Mouse (Mus musculus): ENCODE results near the gene Pagr1b. TPM values are rescaled to one million over a fixed set of nuclear protein-coding genes. Genes with fewer than 3 reads are reported as not detected.

Pagr1b gene
- polyA plus RNA-seq, 1 experiment from 2014 or later, result not detected

GRCm38 (mm10) chr7:126996449-126996848, 19.8 kb downstream of the Pagr1b start:
- DNase-seq (ENCODE audit: low spot score) (no peak), ATAC-seq (replicated peaks; ENCODE audit: low FRiP score) (no peak)
- no peaks in the 10 kb centered on the region for H3K9me3 ChIP-seq (ENCODE audit: control insufficient read depth, low read length)
- no peak overlapping the region for H3K4me2 ChIP-seq (ENCODE audit: low read depth, low read length, severe bottlenecking)
- WGBS, result 86% methylated on average over 4 of the region's 4 CpGs
- H3K4me1 ChIP-seq (replicated peaks; ENCODE audit: control insufficient read depth, insufficient read depth, low read length), result no peaks in the 10 kb centered on the region
- H3K27me3 ChIP-seq (ENCODE audit: control insufficient read depth, insufficient read depth, low read length), result no peaks in the 10 kb centered on the region
- no peak overlapping the region for H3K27ac ChIP-seq (ENCODE audit: low read depth, low read length)
- no peak overlapping the region for H3K4me3 ChIP-seq (ENCODE audit: low read depth, low read length)
- no peaks in the 10 kb centered on the region for H3K36me3 ChIP-seq (ENCODE audit: control insufficient read depth, insufficient read depth, low read length)
- H3K9ac ChIP-seq (ENCODE audit: low read length), result no peak overlapping the region

DNA sequence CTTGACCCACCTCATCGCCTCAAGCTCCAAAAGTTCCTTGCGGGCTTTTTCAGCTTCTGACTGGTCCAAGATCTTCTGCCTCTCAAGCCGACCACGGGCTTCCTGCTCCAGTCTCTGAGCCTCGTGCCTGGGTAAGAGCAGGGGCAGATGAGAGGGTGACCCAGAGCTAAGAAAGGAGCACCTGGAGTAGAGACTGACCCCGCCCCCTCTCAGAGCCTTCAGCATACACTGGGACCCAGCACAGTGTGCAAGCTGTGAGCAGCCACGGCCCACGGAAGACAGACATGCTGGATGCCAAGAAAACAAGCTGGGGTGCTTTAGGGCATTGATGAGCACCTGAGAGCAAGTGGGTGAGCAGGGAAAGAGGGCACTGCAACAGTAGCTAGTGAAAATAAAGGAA, 27.5 kb downstream of the Pagr1b start:
- no peaks in the 10 kb centered on the region for H3K9me3 ChIP-seq (ENCODE audit: control insufficient read depth, low read length)
- 68% methylated on average over 8 of the region's 8 CpGs for WGBS
- no peak overlapping the region for H3K27ac ChIP-seq (ENCODE audit: low read depth, low read length)
- DNase-seq (ENCODE audit: low spot score) (no peak), ATAC-seq (replicated peaks; ENCODE audit: low FRiP score) (no peak)
- no peak overlapping the region for H3K9ac ChIP-seq (ENCODE audit: low read length)
- no peaks in the 10 kb centered on the region for H3K36me3 ChIP-seq (ENCODE audit: control insufficient read depth, insufficient read depth, low read length)
- no peak overlapping the region for H3K4me3 ChIP-seq (ENCODE audit: low read depth, low read length)
- H3K27me3 ChIP-seq (ENCODE audit: control insufficient read depth, insufficient read depth, low read length), result no peaks in the 10 kb centered on the region
- H3K4me2 ChIP-seq (ENCODE audit: low read depth, low read length, severe bottlenecking), result no peak overlapping the region
- H3K4me1 ChIP-seq (replicated peaks; ENCODE audit: control insufficient read depth, insufficient read depth, low read length), result no peaks in the 10 kb centered on the region

- Histone ChIP-seq H3K27me3 (ENCODE audit: control insufficient read depth, insufficient read depth, low read length) (no peaks in the 10 kb centered on the region), H3K9me3 (ENCODE audit: control insufficient read depth, low read length) (no peaks in the 10 kb centered on the region), H3K36me3 (ENCODE audit: control insufficient read depth, insufficient read depth, low read length) (no peaks in the 10 kb centered on the region), H3K4me1 (replicated peaks; ENCODE audit: control insufficient read depth, insufficient read depth, low read length) (no peaks in the 10 kb centered on the region), H3K4me3 (ENCODE audit: low read depth, low read length) (no peak overlapping the region), H3K9ac (ENCODE audit: low read length) (no peak overlapping the region), H3K27ac (ENCODE audit: low read depth, low read length) (no peak overlapping the region), H3K4me2 (ENCODE audit: low read depth, low read length, severe bottlenecking) (no peak overlapping the region)
- no peak for DNase-seq (ENCODE audit: low spot score)
- WGBS, result 47% methylated on average over 9 of the region's 9 CpGs
- no peak for ATAC-seq (replicated peaks; ENCODE audit: low FRiP score)
These were observed 30.0 kb downstream of the Pagr1b start for GRCm38 (mm10) chr7:126986319-126986718.

DNA sequence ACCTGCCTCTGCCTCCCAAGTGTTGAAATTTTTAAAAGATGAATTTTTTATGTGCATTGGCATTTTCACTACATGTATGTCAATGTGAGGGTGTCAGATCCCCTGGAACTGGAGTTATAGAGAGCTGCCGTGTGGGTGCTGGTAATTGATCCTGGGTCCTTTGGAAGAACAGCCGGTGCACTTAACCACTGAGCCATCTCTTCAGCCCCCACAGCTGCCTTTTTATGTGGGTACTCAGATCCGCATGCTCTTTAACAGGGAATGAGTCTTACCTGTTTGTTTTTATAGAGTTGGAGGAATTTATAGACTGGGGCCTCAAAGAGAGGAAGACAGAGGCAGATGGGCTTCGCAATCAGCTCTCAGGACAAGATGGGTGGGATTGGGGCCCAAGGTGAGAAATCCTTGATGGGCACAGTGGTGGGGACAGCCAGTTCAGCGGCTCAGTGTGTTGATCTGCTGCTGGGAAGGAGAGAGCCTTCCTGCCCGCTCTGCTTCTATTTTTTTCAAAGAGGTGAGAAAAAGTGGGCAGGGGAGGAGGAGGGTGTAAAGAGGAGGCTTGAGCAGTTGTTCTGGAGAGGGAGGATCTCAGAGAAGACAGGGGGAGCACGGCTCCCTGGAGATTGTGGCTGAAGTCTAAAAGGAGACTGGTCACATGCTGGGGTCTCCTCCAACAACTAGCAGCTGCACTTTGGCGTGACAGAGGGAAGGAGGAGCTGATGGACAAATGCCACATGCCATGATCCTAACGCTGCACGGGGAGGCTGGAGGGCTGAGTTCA, 31.4 kb downstream of the Pagr1b start:
- Histone ChIP-seq H3K27ac (ENCODE audit: low read depth, low read length) (no peak overlapping the region), H3K4me3 (ENCODE audit: low read depth, low read length) (no peak overlapping the region), H3K27me3 (ENCODE audit: control insufficient read depth, insufficient read depth, low read length) (no peaks in the 10 kb centered on the region), H3K9ac (ENCODE audit: low read length) (no peak overlapping the region), H3K36me3 (ENCODE audit: control insufficient read depth, insufficient read depth, low read length) (no peaks in the 10 kb centered on the region; the same call in 1 of the 2 replicates), H3K4me1 (replicated peaks; ENCODE audit: control insufficient read depth, insufficient read depth, low read length) (no peaks in the 10 kb centered on the region), H3K9me3 (ENCODE audit: control insufficient read depth, low read length) (no peaks in the 10 kb centered on the region), H3K4me2 (ENCODE audit: low read depth, low read length, severe bottlenecking) (no peak overlapping the region)
- no peak for DNase-seq (ENCODE audit: low spot score)
- no peak for ATAC-seq (replicated peaks; ENCODE audit: low FRiP score)
- 72% methylated on average over 10 of the region's 10 CpGs for WGBS

GRCm38 (mm10) chr7:126983113-126983512, 33.2 kb downstream of the Pagr1b start:
- Histone ChIP-seq H3K9me3 (ENCODE audit: control insufficient read depth, low read length) (no peaks in the 10 kb centered on the region), H3K4me1 (replicated peaks; ENCODE audit: control insufficient read depth, insufficient read depth, low read length) (no peaks in the 10 kb centered on the region), H3K36me3 (ENCODE audit: control insufficient read depth, insufficient read depth, low read length) (no peaks in the 10 kb centered on the region; the same call in 1 of the 2 replicates), H3K27me3 (ENCODE audit: control insufficient read depth, insufficient read depth, low read length) (no peaks in the 10 kb centered on the region), H3K4me3 (ENCODE audit: low read depth, low read length) (no peak overlapping the region), H3K27ac (ENCODE audit: low read depth, low read length) (no peak overlapping the region), H3K9ac (ENCODE audit: low read length) (no peak overlapping the region), H3K4me2 (ENCODE audit: low read depth, low read length, severe bottlenecking) (no peak overlapping the region)
- ATAC-seq (replicated peaks; ENCODE audit: low FRiP score) (no peak), DNase-seq (ENCODE audit: low spot score) (no peak)
- WGBS, result 89% methylated on average over 7 of the region's 7 CpGs

DNA sequence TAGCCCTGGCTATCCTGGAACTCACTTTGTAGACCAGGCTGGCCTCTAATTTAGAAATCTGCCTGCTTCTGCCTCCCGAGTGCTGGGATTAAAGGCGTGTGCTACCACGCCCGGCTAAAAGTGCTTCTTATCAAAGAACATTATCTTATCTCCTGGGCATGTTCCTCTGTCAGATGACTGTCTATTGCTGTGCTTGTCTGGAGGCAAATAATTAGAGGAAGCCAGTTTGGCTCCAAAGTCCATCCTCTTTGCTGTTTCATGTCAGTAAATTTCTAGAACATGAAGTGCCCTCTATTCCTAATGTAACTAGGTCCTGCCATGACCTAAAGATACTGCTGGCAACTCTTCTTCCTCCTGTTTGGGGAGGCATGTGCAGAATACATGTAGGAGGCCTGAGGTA, 34.2 kb downstream of the Pagr1b start:
- peaks cover 3% of the 10 kb centered on the region; the same call in 1 of the 2 replicates for H3K4me1 ChIP-seq (replicated peaks; ENCODE audit: control insufficient read depth, insufficient read depth, low read length)
- H3K36me3 ChIP-seq (ENCODE audit: control insufficient read depth, insufficient read depth, low read length), result no peaks in the 10 kb centered on the region; the same call in 1 of the 2 replicates
- 86% methylated on average over 4 of the region's 4 CpGs for WGBS
- no peak overlapping the region for H3K4me3 ChIP-seq (ENCODE audit: low read depth, low read length)
- H3K27me3 ChIP-seq (ENCODE audit: control insufficient read depth, insufficient read depth, low read length), result no peaks in the 10 kb centered on the region
- no peak for ATAC-seq (replicated peaks; ENCODE audit: low FRiP score)
- no peak overlapping the region for H3K4me2 ChIP-seq (ENCODE audit: low read depth, low read length, severe bottlenecking)
- no peak for DNase-seq (ENCODE audit: low spot score)
- no peak overlapping the region for H3K9ac ChIP-seq (ENCODE audit: low read length)
- no peaks in the 10 kb centered on the region for H3K9me3 ChIP-seq (ENCODE audit: control insufficient read depth, low read length)
- no peak overlapping the region for H3K27ac ChIP-seq (ENCODE audit: low read depth, low read length)

DNA sequence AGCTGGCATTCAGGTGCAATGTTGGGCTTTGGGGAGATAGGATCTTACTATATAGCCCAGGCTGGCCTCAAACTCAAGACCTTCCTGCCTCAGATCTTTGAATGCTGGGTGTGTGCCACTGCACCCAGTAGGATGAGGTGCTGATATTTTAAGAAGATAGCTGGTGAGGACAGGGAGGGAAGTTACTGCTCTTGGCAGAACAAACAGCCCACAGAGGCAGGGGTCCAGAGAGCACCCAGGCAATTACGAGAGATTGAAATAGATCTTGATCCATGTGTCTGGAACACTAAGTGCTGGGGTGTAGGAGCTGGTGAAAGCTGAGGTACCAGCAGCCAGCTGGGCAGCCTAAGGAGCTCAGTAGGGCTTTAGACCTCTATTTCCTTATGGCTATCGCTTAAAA, 34.7 kb downstream of the Pagr1b start:
- ATAC-seq (replicated peaks; ENCODE audit: low FRiP score) (no peak), DNase-seq (ENCODE audit: low spot score) (no peak)
- no peak overlapping the region for H3K4me2 ChIP-seq (ENCODE audit: low read depth, low read length, severe bottlenecking)
- H3K4me1 ChIP-seq (replicated peaks; ENCODE audit: control insufficient read depth, insufficient read depth, low read length), result peaks cover 4% of the 10 kb centered on the region; the same call in 1 of the 2 replicates
- no peak overlapping the region for H3K9ac ChIP-seq (ENCODE audit: low read length)
- no peaks in the 10 kb centered on the region for H3K9me3 ChIP-seq (ENCODE audit: control insufficient read depth, low read length)
- no peak overlapping the region for H3K4me3 ChIP-seq (ENCODE audit: low read depth, low read length)
- WGBS, result 80% methylated on average over 2 of the region's 2 CpGs
- no peak overlapping the region for H3K27ac ChIP-seq (ENCODE audit: low read depth, low read length)
- no peaks in the 10 kb centered on the region; the same call in 1 of the 2 replicates for H3K36me3 ChIP-seq (ENCODE audit: control insufficient read depth, insufficient read depth, low read length)
- H3K27me3 ChIP-seq (ENCODE audit: control insufficient read depth, insufficient read depth, low read length), result no peaks in the 10 kb centered on the region

DNA sequence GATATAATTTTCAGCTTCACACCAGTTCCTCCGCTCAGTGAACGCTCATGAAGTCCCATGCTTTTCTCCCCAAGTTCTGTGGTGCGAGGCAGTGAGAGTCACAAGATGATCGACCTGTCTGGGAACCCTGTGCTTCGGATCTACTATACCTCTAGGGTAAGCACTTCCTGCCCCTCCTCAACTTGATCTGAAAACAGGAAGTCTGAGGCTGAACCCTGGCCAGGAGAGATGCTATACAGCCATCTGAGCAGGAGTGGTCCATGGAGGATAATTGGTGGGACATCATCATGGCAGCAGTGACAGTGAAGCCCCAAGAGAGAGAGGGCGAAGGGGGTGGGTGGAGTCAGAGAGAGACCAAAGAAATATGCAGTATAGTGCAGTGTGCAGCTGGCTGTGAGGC, 37.4 kb downstream of the Pagr1b start:
- no peak overlapping the region for H3K9ac ChIP-seq (ENCODE audit: low read length)

More for the DNA sequence above, 37.4 kb downstream of the Pagr1b start:
- DNase-seq (ENCODE audit: low spot score), result no peak
- H3K4me1 ChIP-seq (replicated peaks; ENCODE audit: control insufficient read depth, insufficient read depth, low read length), result peaks cover 6% of the 10 kb centered on the region; the same call in 1 of the 2 replicates
- H3K27ac ChIP-seq (ENCODE audit: low read depth, low read length), result no peak overlapping the region
- 93% methylated on average over 6 of the region's 6 CpGs for WGBS
- ATAC-seq (replicated peaks; ENCODE audit: low FRiP score), result no peak
- H3K36me3 ChIP-seq (ENCODE audit: control insufficient read depth, insufficient read depth, low read length), result no peaks in the 10 kb centered on the region; the same call in 1 of the 2 replicates
- no peaks in the 10 kb centered on the region for H3K9me3 ChIP-seq (ENCODE audit: control insufficient read depth, low read length)
- no peaks in the 10 kb centered on the region for H3K27me3 ChIP-seq (ENCODE audit: control insufficient read depth, insufficient read depth, low read length)
- H3K4me3 ChIP-seq (ENCODE audit: low read depth, low read length), result no peak overlapping the region
- no peak overlapping the region for H3K4me2 ChIP-seq (ENCODE audit: low read depth, low read length, severe bottlenecking)

Data from forebrain, embryonic 11.5 days (tissue).